Mouse (Mus musculus) cerebellum, postnatal 25 days (tissue): Measurements from ENCODE around the gene Sgsh.
A peak's percentile ranks its signal among the peaks of the same experiment; 100 is the strongest.

Source experiments
- DNase-seq, 2 experiments: peaks; one replicate each; pipeline ENCODE4 v3.0.0; 2021; ENCODE audit warnings: mixed read lengths in 2 of 2

Sgsh gene

DNA sequence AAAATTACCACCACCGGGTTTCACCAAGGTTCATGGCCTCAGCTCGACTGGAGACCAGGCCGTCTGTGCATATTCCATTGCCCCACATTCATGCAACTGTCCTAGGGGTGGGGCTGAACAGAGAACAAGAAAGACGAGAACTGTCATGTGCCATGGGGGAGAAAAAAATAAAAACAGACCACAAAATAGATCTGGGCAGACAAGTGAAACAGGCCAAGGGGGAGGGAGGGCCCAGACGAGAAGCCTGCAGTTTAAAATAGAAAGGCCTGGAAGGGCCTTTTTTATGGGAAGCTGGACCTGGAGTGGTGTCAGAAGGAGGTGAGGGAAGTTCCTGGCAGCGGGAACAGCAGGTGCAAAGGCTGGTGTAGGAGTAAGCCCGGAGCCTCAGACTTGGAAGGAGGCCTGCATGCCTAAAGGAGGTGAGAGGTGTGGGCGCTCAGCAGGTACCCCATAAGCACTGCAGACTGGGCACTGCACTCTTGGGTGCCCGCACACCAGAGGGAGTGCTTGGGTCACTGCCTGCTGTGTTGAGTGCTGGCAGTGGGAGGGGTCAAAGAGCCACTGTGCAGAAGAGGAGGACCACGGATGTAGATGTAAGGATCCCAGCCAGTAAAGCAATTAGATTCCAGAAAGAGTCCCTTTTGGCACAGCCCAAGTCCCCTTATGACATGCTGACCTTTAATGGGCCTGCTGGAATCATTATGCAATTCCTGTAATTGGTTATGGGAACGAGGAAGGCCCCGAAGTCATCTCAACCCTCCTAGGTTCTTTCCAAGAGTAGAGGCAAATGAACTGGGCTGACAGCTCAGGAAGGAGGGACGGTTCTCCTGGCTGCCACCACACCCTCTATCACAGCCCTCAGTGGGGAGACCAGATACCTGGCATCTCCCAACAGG, 48.3 kb downstream of the Sgsh start:
- DNase-seq = no peak

- peak; percentile 53 to 74 for DNase-seq
These were observed 50.2 kb downstream of the Sgsh start for GRCm38 (mm10) chr11:119304904-119305712.

GRCm38 (mm10) chr11:119300986-119301385, 54.4 kb downstream of the Sgsh start:
- no peak for DNase-seq

DNA sequence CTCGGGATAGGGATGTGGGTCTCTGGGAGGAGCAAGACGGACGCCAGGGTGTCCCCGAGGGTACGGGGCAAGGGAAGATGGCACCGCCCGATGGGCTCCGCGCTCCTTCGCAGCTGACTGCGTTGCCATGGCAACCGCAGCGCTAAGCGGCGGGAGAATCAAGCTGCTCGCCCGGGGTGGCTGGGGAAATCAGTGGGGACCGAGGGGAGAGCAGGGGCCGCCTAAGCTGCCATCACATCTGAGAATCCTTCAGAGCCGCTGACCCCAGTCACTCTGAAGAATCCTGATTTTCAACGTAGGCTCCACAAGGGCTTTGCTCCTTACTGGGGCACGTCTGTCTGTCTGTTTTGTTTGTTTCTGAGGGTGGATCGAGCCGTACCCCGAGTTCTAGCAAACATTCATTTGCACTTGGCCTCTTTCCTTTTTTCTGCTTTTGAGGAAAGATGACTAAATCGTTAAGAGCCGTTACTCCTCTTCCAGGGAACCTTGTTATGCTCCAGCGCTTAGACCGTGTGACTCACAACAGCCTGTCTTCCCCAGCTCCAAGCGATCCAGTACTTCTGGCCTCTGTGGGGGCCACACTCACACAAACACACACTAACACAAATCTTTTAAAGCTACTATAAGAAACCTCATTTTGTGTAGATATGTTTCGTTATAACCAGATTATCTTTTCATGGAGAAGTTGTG, 54.9 kb downstream of the Sgsh start:
- no peak for DNase-seq

DNA sequence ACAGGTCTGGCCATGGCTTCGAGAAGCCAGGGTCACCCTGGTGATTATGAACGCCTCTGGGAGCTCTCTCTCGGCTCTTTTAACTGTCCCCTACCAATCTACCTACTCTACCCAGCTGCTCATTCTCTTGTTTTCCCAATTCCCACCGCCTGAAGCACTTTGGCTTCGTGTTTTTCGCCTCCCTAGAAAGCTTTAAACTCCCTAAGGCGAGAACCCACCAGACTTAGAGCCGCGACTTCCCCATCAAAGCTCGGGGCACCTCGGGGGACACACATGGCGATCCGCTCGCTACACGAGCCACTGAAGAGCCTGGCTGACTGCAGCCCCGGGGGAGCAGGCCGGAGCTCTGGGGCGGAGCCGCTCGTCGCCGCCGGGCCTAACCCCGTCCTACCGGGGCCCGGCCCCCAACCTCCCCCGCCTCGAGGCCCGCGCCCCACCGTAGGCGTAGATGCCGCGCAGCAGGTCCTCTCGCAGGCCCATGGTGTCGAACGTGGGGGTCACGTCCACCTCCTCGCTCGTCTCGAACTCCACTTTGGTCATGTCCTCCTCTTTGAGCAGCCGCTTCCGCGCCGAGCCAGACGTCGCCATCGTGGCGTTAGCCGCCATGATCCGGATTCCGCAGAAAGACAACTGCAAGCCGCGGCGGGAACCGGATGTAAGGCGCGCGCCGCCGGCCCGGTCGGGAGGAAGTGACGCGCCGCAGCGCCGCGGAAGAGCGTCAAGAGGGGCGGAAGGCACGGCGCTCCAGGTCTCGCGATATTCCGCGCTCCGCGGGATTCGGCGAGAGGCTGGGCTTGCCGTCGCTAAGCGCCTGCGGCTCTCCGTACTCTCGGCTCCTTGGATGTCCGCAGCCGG, 55.7 kb downstream of the Sgsh start, which contains the start of gene Eif4a3:
Gene Eif4a3, minus strand, starts transcription at position 699 of the 855 bp plus-strand sequence.
- DNase-seq = peak; percentile 99

DNA sequence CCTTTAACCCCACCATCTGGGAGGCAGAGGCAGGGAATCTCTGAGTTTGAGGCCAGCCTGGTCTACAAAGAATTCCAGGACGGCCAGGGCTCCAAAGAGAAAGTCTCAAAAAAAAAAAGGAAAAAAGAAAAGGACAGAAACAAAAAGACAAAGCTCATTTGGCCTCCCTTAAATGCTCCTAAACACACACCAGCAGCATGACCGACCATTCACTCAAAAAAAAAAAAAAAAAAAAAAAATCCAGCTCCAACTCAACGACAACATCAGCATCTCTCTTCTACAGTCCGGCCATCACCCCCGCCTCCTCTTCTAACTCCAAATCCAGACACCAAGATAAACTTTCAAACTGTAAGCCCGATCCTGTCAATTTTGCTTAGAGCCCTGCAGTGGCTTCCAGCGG, 56.4 kb downstream of the Sgsh start:
- no peak for DNase-seq

- no peak for DNase-seq
These were observed 57.3 kb downstream of the Sgsh start for GRCm38 (mm10) chr11:119297996-119298395.
